Mouse (Mus musculus) small intestine, adult 2 months (tissue): Measurements from ENCODE around the gene Cacna2d3. TPM values are rescaled to one million over a fixed set of nuclear protein-coding genes. Genes with fewer than 3 reads are reported as not detected.

Experiments
- H3K27ac ChIP-seq: fragments of 200-500 bp; 2 replicates; pipeline ENCODE4 v1.5.1; 2012; ENCODE audit warnings: low read depth, low read length, control low read depth, inconsistent platforms; ENCODE audit not compliant: insufficient read depth
- H3K27me3 ChIP-seq: fragments of 200-500 bp; 2 replicates; pipeline ENCODE4 v1.6.1; 2012; ENCODE audit warnings: mild to moderate bottlenecking, moderate library complexity, low read length, inconsistent platforms; ENCODE audit not compliant: control insufficient read depth, insufficient read depth
- H3K36me3 ChIP-seq: fragments of 200-500 bp; 2 replicates; pipeline ENCODE4 v1.6.1; 2012; ENCODE audit warnings: mild to moderate bottlenecking, low read length, control low read depth, inconsistent platforms; ENCODE audit not compliant: control insufficient read depth, insufficient read depth
- H3K4me1 ChIP-seq: fragments of 200-500 bp; 2 replicates; pipeline ENCODE4 v1.6.1; 2012; ENCODE audit warnings: low read length, inconsistent platforms, mixed read lengths; ENCODE audit not compliant: control insufficient read depth, insufficient read depth, insufficient read length
- H3K4me3 ChIP-seq: fragments of 200-500 bp; 2 replicates; pipeline ENCODE4 v1.5.1; 2012; ENCODE audit warnings: low read depth, mild to moderate bottlenecking, control low read depth, inconsistent platforms, low read length, moderate library complexity
- CTCF ChIP-seq: fragments of 200-500 bp; IDR thresholded peaks from 2 replicates; pipeline ENCODE4 v1.5.1; 2012; ENCODE audit warnings: low read depth, mild to moderate bottlenecking, control low read depth, inconsistent platforms, low read length, moderate library complexity, mixed read lengths; ENCODE audit not compliant: insufficient replicate concordance, insufficient read length; ENCODE audit errors: extremely low read depth
- POLR2A ChIP-seq: fragments of 200-500 bp; IDR thresholded peaks from 2 replicates; pipeline ENCODE4 v1.6.1; 2012; ENCODE audit warnings: low read depth, mild to moderate bottlenecking, control low read depth, inconsistent platforms, low read length, moderate library complexity
- WGBS: fragments of 180-500 bp; shearing (Covaris S2); methylation state at CpG from one replicate; pipeline ENCODE4 v1.1.7; 2018; 5-methylcytosine and 5-hydroxymethylcytosine counted together
- polyA plus RNA-seq: library from polyadenylated mRNA; depleted of rRNA; stranded (reverse); fragments of >200 nt; gene quantifications from 2 replicates; pipeline ENCODE4 v1.2.3, GENCODE M21; 2012

The Cacna2d3 gene
- polyA plus RNA-seq, 1 experiment: 0.27 TPM

DNA sequence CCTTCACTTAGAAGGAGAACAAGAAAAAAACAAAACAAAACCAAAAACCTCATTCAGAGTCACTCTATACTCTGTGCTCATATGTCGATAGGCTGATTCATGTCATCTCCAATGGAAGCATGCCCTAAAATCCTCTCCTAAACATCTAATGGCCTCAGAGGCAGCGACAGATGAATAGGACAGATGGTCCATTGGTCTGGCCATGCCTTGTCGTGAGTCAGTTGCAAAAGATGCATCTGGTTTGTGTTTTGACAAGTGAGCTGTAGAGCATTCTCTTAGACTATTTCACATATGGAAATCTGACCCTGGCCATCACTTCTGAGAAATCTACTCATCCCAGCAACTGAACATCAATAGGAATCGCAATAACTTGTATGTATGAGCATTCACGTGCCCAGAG, 626.2 kb downstream of the Cacna2d3 start:
- Histone ChIP-seq H3K36me3 (no peaks in the 10 kb centered on the region), H3K4me3 (no peak overlapping the region), H3K27me3 (no peaks in the 10 kb centered on the region), H3K27ac (no peak overlapping the region), H3K4me1 (no peaks in the 10 kb centered on the region)
- TF ChIP-seq POLR2A (no peak), CTCF (no peak)
- WGBS: 83% methylated on average over 5 of the region's 5 CpGs

GRCm38 (mm10) chr14:29090074-29090473, 631.6 kb downstream of the Cacna2d3 start:
- WGBS: 7% methylated on average over 5 of the region's 5 CpGs
- no peak overlapping the region for H3K27ac ChIP-seq
- no peaks in the 10 kb centered on the region for H3K27me3 ChIP-seq

DNA sequence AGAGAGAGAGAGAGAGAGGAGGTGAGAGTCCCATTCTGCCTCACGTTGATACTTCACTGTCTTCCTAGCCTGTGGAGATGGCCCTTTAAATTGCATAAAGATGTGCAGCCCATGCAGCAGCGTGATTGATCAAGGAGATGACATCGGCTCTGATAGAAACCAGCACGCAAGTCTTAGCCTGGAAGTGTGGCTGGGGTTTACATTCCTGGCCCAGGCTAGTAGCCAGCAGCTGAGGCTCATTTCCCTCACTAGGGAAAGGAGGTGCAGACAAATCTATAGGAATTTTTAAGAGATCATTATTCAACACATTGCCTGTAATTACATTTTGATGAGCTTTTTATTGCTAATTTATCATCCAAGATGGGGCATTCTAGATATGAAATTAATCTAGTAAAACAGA, 635.1 kb downstream of the Cacna2d3 start:
- H3K4me1 ChIP-seq: no peaks in the 10 kb centered on the region
- H3K27ac ChIP-seq: no peak overlapping the region
- WGBS: 49% methylated on average over 4 of the region's 4 CpGs
- H3K27me3 ChIP-seq: no peaks in the 10 kb centered on the region
- no peaks in the 10 kb centered on the region for H3K36me3 ChIP-seq
- no peak for TF ChIP-seq CTCF
- no peak for TF ChIP-seq POLR2A
- H3K4me3 ChIP-seq: no peak overlapping the region

More at GRCm38 (mm10) chr14:29090074-29090473, 631.6 kb downstream of the Cacna2d3 start:
- H3K36me3 ChIP-seq: no peaks in the 10 kb centered on the region
- no peak overlapping the region for H3K4me3 ChIP-seq
- no peaks in the 10 kb centered on the region for H3K4me1 ChIP-seq
- TF ChIP-seq POLR2A: no peak
- peak; percentile 70; the same call in 1 of the 2 replicates for TF ChIP-seq CTCF

GRCm38 (mm10) chr14:29085493-29086159, 636.0 kb downstream of the Cacna2d3 start:
- Histone ChIP-seq H3K27ac (no peak overlapping the region), H3K4me3 (no peak overlapping the region), H3K27me3 (no peaks in the 10 kb centered on the region), H3K36me3 (no peaks in the 10 kb centered on the region), H3K4me1 (no peaks in the 10 kb centered on the region)
- TF ChIP-seq POLR2A (no peak), CTCF (no peak)
- WGBS: 73% methylated on average over 7 of the region's 7 CpGs

DNA sequence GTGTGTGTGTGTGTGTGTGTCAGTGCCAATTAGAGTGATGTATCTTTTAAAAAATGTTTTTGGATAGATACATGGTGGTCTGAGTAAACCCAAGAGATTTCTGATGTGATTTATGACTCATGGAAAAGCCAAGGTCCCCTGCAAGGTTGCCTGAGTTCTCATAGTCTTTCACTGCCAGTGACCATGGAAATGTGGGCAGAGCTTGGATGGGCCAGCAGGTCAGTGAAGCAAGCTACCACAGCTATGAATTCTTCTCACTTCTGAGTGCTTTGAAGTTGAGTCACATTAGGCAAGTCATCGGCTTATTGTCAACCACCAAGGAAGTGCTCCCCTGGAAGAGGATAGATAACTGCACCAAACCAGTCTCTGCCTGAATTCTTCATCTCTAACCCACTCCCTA, 639.5 kb downstream of the Cacna2d3 start:
- TF ChIP-seq POLR2A (no peak), CTCF (no peak)
- no peak overlapping the region for H3K27ac ChIP-seq
- H3K36me3 ChIP-seq: no peaks in the 10 kb centered on the region
- no peaks in the 10 kb centered on the region for H3K4me1 ChIP-seq
- no peak overlapping the region for H3K4me3 ChIP-seq
- WGBS: 82% methylated on average over 1 of the region's 1 CpGs
- H3K27me3 ChIP-seq: no peaks in the 10 kb centered on the region

DNA sequence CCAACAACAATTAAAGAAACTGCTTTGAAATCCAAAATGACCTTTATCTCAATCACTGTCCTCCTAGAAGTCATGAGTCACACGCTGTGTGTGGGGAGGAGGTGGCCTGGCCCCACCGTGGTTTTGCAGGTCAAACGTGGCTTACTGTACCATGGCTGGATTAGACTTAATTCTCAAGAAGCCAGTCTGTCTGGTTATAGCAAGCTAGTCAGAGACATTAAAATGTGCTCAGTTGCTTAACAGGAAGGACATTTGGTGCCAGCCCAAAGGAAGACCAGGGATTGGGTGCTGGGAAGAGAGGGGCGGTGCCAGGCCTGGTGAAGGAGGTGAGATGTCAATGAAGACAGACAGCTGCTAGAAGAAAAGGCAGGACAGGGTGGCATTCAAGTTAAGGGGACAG, 641.0 kb downstream of the Cacna2d3 start:
- Histone ChIP-seq H3K4me1 (no peaks in the 10 kb centered on the region), H3K27ac (no peak overlapping the region), H3K4me3 (no peak overlapping the region), H3K27me3 (no peaks in the 10 kb centered on the region), H3K36me3 (no peaks in the 10 kb centered on the region)
- 61% methylated on average over 4 of the region's 4 CpGs for WGBS
- TF ChIP-seq CTCF: no peak
- no peak for TF ChIP-seq POLR2A

DNA sequence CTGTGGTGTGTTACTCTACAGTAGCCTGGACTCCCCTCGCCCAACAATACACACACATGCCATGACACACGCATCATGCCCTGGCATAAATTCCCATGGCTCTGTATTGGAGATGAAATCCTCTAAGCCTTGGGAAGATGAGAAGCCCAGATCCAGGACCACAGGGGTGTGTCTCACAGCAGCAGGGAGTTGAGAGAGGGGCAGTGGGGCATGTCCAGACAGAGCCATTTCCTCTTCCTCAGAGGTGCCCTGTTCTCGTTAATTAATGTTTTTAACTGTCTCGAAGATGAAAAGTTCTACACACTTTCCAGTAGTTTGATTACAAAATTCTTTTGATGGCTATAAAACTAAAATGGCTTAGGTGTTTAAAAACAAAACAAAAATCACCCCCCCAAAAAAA, 641.4 kb downstream of the Cacna2d3 start:
- Histone ChIP-seq H3K4me1 (no peaks in the 10 kb centered on the region), H3K36me3 (no peaks in the 10 kb centered on the region), H3K27me3 (no peaks in the 10 kb centered on the region), H3K4me3 (no peak overlapping the region), H3K27ac (no peak overlapping the region)
- TF ChIP-seq POLR2A: no peak
- no peak for TF ChIP-seq CTCF
- WGBS: 81% methylated on average over 4 of the region's 4 CpGs

DNA sequence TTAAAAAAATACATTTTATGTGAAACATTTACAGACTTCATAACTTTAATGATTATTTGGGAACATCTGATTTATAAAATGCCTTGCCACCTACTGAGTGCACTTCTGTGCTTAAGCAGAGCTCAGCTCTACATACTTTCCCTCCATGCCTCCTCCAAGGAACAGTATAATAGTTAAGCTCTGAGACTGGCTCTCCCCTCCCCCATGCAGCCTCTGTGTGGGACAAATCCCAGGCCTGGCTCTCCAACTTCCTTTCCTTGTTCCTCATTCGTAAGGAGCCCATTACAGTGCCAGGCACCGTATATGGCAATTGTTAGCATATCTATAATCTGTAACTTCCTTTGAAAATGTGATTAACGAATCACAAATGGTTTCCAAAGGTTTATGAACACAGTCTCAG, 644.2 kb downstream of the Cacna2d3 start:
- 46% methylated on average over 3 of the region's 3 CpGs for WGBS
- H3K27me3 ChIP-seq: no peaks in the 10 kb centered on the region
- H3K4me1 ChIP-seq: no peaks in the 10 kb centered on the region
- no peaks in the 10 kb centered on the region for H3K36me3 ChIP-seq
- no peak overlapping the region for H3K4me3 ChIP-seq
- no peak overlapping the region for H3K27ac ChIP-seq
- TF ChIP-seq CTCF: no peak
- no peak for TF ChIP-seq POLR2A
